Mouse (Mus musculus) lung, postnatal 0 days (tissue): ENCODE measurements at regions not wholly inside any gene's neighbourhood (a gene's known extent, or its start where the extent isn't known, plus 50 kb on each side); places are given as distances from the start of the nearest gene placed in this dataset.

ENCODE experiments used
- CTCF ChIP-seq: IDR thresholded peaks from 2 replicates; pipeline ENCODE4 v1.5.1; 2016; ENCODE audit warnings: antibody characterized with exemption, mild to moderate bottlenecking
- EP300 ChIP-seq: IDR thresholded peaks from 2 replicates; pipeline ENCODE4 v1.6.1; 2016; ENCODE audit warnings: antibody characterized with exemption, mild to moderate bottlenecking, control low read depth

GRCm38 (mm10) chr1:43360291-43360690 is 84.1 kb upstream of the Nck2 start:
- TF ChIP-seq EP300 (no peak), CTCF (no peak)
